Mouse (Mus musculus): ENCODE results near the gene Bcor. TPM values are rescaled to one million over a fixed set of nuclear protein-coding genes. Genes with fewer than 3 reads are reported as not detected.

Bcor gene
- polyA plus RNA-seq, 3 experiments from 2014 or later = 15.1 to 28.3 (median 23.8) TPM

GRCm38 (mm10) chrX:12062121-12062931 is 97.8 kb downstream of the Bcor start:
- ATAC-seq = peak; percentile 52

- ATAC-seq = no peak
Measured at GRCm38 (mm10) chrX:12060848-12061247, 99.3 kb downstream of the Bcor start.

- ATAC-seq = no peak
Measured at GRCm38 (mm10) chrX:12057210-12057609, 102.9 kb downstream of the Bcor start.

GRCm38 (mm10) chrX:12053315-12053914 is 106.7 kb downstream of the Bcor start:
- ATAC-seq = no peak

GRCm38 (mm10) chrX:12052651-12053050 is 107.5 kb downstream of the Bcor start:
- ATAC-seq = no peak

GRCm38 (mm10) chrX:12048721-12049120 is 111.4 kb downstream of the Bcor start:
- ATAC-seq = no peak

GRCm38 (mm10) chrX:12048166-12048565 is 112.0 kb downstream of the Bcor start:
- no peak for ATAC-seq

- no peak for ATAC-seq
Measured at GRCm38 (mm10) chrX:12047223-12047911, 112.8 kb downstream of the Bcor start.

- ATAC-seq = no peak
Measured at GRCm38 (mm10) chrX:12046676-12047075, 113.5 kb downstream of the Bcor start.

- ATAC-seq = no peak
Measured at GRCm38 (mm10) chrX:12043352-12043751, 116.8 kb downstream of the Bcor start.

GRCm38 (mm10) chrX:12041453-12041852 is 118.7 kb downstream of the Bcor start:
- peak; percentile 73 for ATAC-seq

GRCm38 (mm10) chrX:12014726-12015464 is 145.3 kb downstream of the Bcor start:
- peak; percentile 99 for ATAC-seq

- no peak for ATAC-seq
Measured at GRCm38 (mm10) chrX:12010660-12011059, 149.5 kb downstream of the Bcor start.

- no peak for ATAC-seq
Measured at GRCm38 (mm10) chrX:12009046-12009445, 151.1 kb downstream of the Bcor start.

GRCm38 (mm10) chrX:12007832-12008540 is 152.2 kb downstream of the Bcor start:
- ATAC-seq = no peak

- peak; percentile 29 for ATAC-seq
Measured at GRCm38 (mm10) chrX:12006882-12007753, 153.0 kb downstream of the Bcor start.

GRCm38 (mm10) chrX:12006031-12006881 is 153.9 kb downstream of the Bcor start:
- peak; percentile 51 for ATAC-seq

- peak; percentile 36 for ATAC-seq
Measured at GRCm38 (mm10) chrX:12005181-12006030, 154.7 kb downstream of the Bcor start.

- no peak for ATAC-seq
Measured at GRCm38 (mm10) chrX:12004416-12004815, 155.7 kb downstream of the Bcor start.
